Mouse (Mus musculus) lung, postnatal 0 days (tissue): ENCODE measurements around the gene Ywhah.

Source experiments
- CTCF ChIP-seq: IDR thresholded peaks from 2 replicates; pipeline ENCODE4 v1.5.1; 2016; ENCODE audit warnings: antibody characterized with exemption, mild to moderate bottlenecking
- EP300 ChIP-seq: IDR thresholded peaks from 2 replicates; pipeline ENCODE4 v1.6.1; 2016; ENCODE audit warnings: antibody characterized with exemption, mild to moderate bottlenecking, control low read depth

DNA sequence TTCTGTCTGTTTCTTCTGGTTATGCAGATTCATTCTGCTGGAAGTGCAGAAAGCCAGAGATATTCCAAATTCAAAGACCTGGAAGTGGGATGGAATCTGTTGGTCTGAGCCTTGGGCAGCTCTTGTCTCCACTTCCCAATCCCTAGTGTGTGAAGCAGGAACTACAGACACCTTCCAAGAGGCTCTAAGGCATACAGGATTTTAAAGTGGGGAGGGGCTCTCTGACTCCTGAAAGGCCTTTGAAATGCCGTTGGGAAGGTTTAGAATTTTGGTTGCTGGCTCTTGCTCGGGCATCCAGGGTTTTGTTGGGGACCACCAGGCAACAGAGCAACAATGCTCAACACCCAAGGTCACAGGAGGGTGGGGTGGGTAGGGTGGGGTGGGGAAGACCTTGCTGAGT lies 9.3 kb upstream of the Ywhah start:
- TF ChIP-seq CTCF (no peak), EP300 (no peak)
